Mouse (Mus musculus) ZHBTc4 (cell line): Measurements from ENCODE around the gene Lingo4.

Experiments used
- DNase-seq: peaks from one replicate; pipeline ENCODE4 v3.0.0-alpha.2; 2011; ENCODE audit warnings: low read depth, low spot score

Gene Lingo4

GRCm38 (mm10) chr3:94398217-94398616 is at the start of gene Lingo4:
Lingo4 (plus strand) TSS chr3:94398517.
- no peak for DNase-seq

GRCm38 (mm10) chr3:94360812-94361211 is 37.5 kb upstream of the Lingo4 start:
- peak; percentile 69 for DNase-seq

GRCm38 (mm10) chr3:94362138-94362537 is 36.2 kb upstream of the Lingo4 start, which contains the start of gene C2cd4d:
C2cd4d (plus strand) TSS chr3:94362438.
- DNase-seq, result no peak

- peak; percentile 56 for DNase-seq
Measured at GRCm38 (mm10) chr3:94363291-94364153, 34.8 kb upstream of the Lingo4 start.

GRCm38 (mm10) chr3:94364154-94364526 is 34.2 kb upstream of the Lingo4 start:
- peak; percentile 40 for DNase-seq

GRCm38 (mm10) chr3:94366761-94367160 is 31.6 kb upstream of the Lingo4 start:
- peak; percentile 86 for DNase-seq

- no peak for DNase-seq
Measured at GRCm38 (mm10) chr3:94367511-94367910, 30.8 kb upstream of the Lingo4 start.

- no peak for DNase-seq
Measured at GRCm38 (mm10) chr3:94368631-94369030, 29.7 kb upstream of the Lingo4 start.

GRCm38 (mm10) chr3:94369709-94370108 is 28.6 kb upstream of the Lingo4 start:
- peak; percentile 53 for DNase-seq

- peak; percentile 56 for DNase-seq
Measured at GRCm38 (mm10) chr3:94371637-94372036, 26.7 kb upstream of the Lingo4 start.

GRCm38 (mm10) chr3:94372038-94372437 is 26.3 kb upstream of the Lingo4 start:
- no peak for DNase-seq

GRCm38 (mm10) chr3:94372641-94373040 is 25.7 kb upstream of the Lingo4 start, which contains the start of gene Rorc:
Rorc (plus strand) TSS chr3:94372794.
- no peak for DNase-seq

GRCm38 (mm10) chr3:94373090-94373489 is 25.2 kb upstream of the Lingo4 start:
- peak; percentile 36 for DNase-seq

GRCm38 (mm10) chr3:94373597-94374011 is 24.7 kb upstream of the Lingo4 start:
- DNase-seq, result no peak

- DNase-seq, result no peak
Measured at GRCm38 (mm10) chr3:94374636-94375035, 23.7 kb upstream of the Lingo4 start.

GRCm38 (mm10) chr3:94375146-94375545 is 23.2 kb upstream of the Lingo4 start:
- DNase-seq, result no peak

GRCm38 (mm10) chr3:94375861-94376260 is 22.5 kb upstream of the Lingo4 start:
- DNase-seq, result no peak

- DNase-seq, result peak; percentile 30
Measured at GRCm38 (mm10) chr3:94377028-94377923, 21.0 kb upstream of the Lingo4 start.

GRCm38 (mm10) chr3:94379831-94380510 is 18.3 kb upstream of the Lingo4 start:
- no peak for DNase-seq

GRCm38 (mm10) chr3:94382308-94382707 is 16.0 kb upstream of the Lingo4 start:
- no peak for DNase-seq

GRCm38 (mm10) chr3:94383476-94383875 is 14.8 kb upstream of the Lingo4 start:
- no peak for DNase-seq

GRCm38 (mm10) chr3:94386671-94387070 is 11.6 kb upstream of the Lingo4 start:
- no peak for DNase-seq
